Mouse (Mus musculus): ENCODE results near the gene Cald1.
A peak's percentile ranks its signal among the peaks of the same experiment; 100 is the strongest.

Gene Cald1

GRCm38 (mm10) chr6:34598121-34599065 lies at the start of gene Cald1:
Cald1 (plus strand) TSS chr6:34598500.
- DNase-seq (ENCODE audit: low spot score), result peak; percentile 15

- peak; percentile 23 for DNase-seq (ENCODE audit: low spot score)
These were observed 49.3 kb upstream of the Cald1 start for GRCm38 (mm10) chr6:34549017-34549416.

GRCm38 (mm10) chr6:34552489-34553157 lies 45.7 kb upstream of the Cald1 start:
- no peak for DNase-seq (ENCODE audit: low spot score)

GRCm38 (mm10) chr6:34554291-34554997 lies 43.9 kb upstream of the Cald1 start:
- DNase-seq (ENCODE audit: low spot score), result no peak

- no peak for DNase-seq (ENCODE audit: low spot score)
These were observed 38.8 kb upstream of the Cald1 start for GRCm38 (mm10) chr6:34559521-34559920.

- no peak for DNase-seq (ENCODE audit: low spot score)
These were observed 33.0 kb upstream of the Cald1 start for GRCm38 (mm10) chr6:34565176-34565880.

GRCm38 (mm10) chr6:34567298-34567697 lies 31.0 kb upstream of the Cald1 start:
- DNase-seq (ENCODE audit: low spot score), result no peak

GRCm38 (mm10) chr6:34579504-34580068 lies 18.7 kb upstream of the Cald1 start:
- no peak for DNase-seq (ENCODE audit: low spot score)

GRCm38 (mm10) chr6:34583365-34583764 lies 14.9 kb upstream of the Cald1 start:
- DNase-seq (ENCODE audit: low spot score), result no peak

GRCm38 (mm10) chr6:34588066-34588465 lies 10.2 kb upstream of the Cald1 start:
- DNase-seq (ENCODE audit: low spot score), result no peak

GRCm38 (mm10) chr6:34590716-34591115 lies 7.6 kb upstream of the Cald1 start:
- DNase-seq (ENCODE audit: low spot score), result no peak

- DNase-seq (ENCODE audit: low spot score), result no peak
These were observed 4.9 kb upstream of the Cald1 start for GRCm38 (mm10) chr6:34593353-34593752.

GRCm38 (mm10) chr6:34597316-34597715 lies 984 bp upstream of the Cald1 start:
- DNase-seq (ENCODE audit: low spot score), result no peak

- DNase-seq (ENCODE audit: low spot score), result no peak
These were observed 871 bp downstream of the Cald1 start for GRCm38 (mm10) chr6:34599171-34599570.

GRCm38 (mm10) chr6:34599631-34600111 lies 1.4 kb downstream of the Cald1 start:
- no peak for DNase-seq (ENCODE audit: low spot score)

- DNase-seq (ENCODE audit: low spot score), result no peak
These were observed 2.5 kb downstream of the Cald1 start for GRCm38 (mm10) chr6:34600850-34601249.

GRCm38 (mm10) chr6:34602091-34602490 lies 3.8 kb downstream of the Cald1 start:
- no peak for DNase-seq (ENCODE audit: low spot score)

- DNase-seq (ENCODE audit: low spot score), result no peak
These were observed 8.1 kb downstream of the Cald1 start for GRCm38 (mm10) chr6:34606407-34606806.

- no peak for DNase-seq (ENCODE audit: low spot score)
These were observed 10.3 kb downstream of the Cald1 start for GRCm38 (mm10) chr6:34608603-34609002.

- DNase-seq (ENCODE audit: low spot score), result no peak
These were observed 11.9 kb downstream of the Cald1 start for GRCm38 (mm10) chr6:34609892-34610829.

Data from testis, postnatal 14 days (tissue).